13 mouse cellular contexts compared by ENCODE assay signal in the genomic region with DNA sequence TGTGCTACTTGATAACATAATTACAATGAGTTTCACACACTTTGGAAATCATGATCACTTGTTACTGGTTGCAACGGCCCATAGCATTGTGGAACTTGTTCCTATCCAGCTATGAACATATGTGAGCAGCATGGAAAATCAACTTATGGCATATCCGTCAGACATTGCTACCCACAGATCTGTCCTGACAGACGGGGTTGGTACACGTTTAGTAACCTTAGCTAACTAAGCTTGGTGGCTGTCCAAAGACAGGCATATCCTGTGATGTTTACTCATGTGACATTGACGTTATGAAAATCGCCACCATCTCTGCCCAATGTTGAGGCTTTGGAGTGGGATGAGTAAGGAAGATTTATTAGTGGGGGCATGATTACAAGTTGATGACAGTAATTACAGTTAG.
DNase-seq lines count a peak whose midpoint lies in the region.
"Had no signal": no experiment of that assay in that cellular context is flagged by ENCODE, and none has a peak within 500 bp of the region (broad histone marks: within the 10 kb centered on the region; RNA-seq: fewer than 3 reads in every experiment).

No protein-coding gene starts in this region.

- DNase-seq in frontal cortex, adult 2 months (ENCODE audit: extremely low spot score in 1 of 2, low spot score in 1 of 2), result peak; percentile 31 to 41
- DNase-seq in frontal cortex, postnatal 10 days (ENCODE audit: low spot score in 2 of 2), result no peak
- peak; percentile 6 for DNase-seq in right cerebral cortex, adult 18-20 months
- DNase-seq in right cerebral cortex, postnatal 4 days, result no peak
- peak; percentile 6 to 62 for DNase-seq in frontal cortex, postnatal 36 days (ENCODE audit: low spot score in 2 of 2)
- DNase-seq in telencephalon, adult 2 months (ENCODE audit: low read depth, low spot score), result peak; percentile 27
- no peak for DNase-seq in lung, postnatal 10 days
- DNase-seq: adrenal gland, postnatal 14 days; cerebellum, adult 18-20 months; cerebellum, adult 9-11 months; gastrocnemius, postnatal 10 days; heart, adult 18-20 months; heart, postnatal 10 days had no signal

Comparison
In these comparisons a context has a peak if more than half of its experiments do, and no peak if none do; other contexts are left out.
1. DNase-seq: peak in frontal cortex, adult 2 months (2 of 2), right cerebral cortex, adult 18-20 months (single experiment), frontal cortex, postnatal 36 days (2 of 2) and telencephalon, adult 2 months (single experiment); none in frontal cortex, postnatal 10 days (0 of 2), right cerebral cortex, postnatal 4 days (single experiment) and lung, postnatal 10 days (single experiment).